7 mouse cellular contexts compared by ENCODE assay signal in genomic region chr3:108445366-108445705, GRCm38 (mm10). TPM values are rescaled to one million over a fixed set of nuclear protein-coding genes. Genes with fewer than 3 reads are reported as not detected.
DNase-seq lines count a peak whose midpoint lies in the region; ATAC-seq and TF ChIP-seq lines count a peak whose summit lies in the region.

No protein-coding gene starts in this region.

- WGBS in lung, postnatal 0 days: 11% methylated on average over 6 of the region's 6 CpGs
- WGBS in forebrain, embryonic 11.5 days: 14% methylated on average over 6 of the region's 6 CpGs
- 19% methylated on average over 6 of the region's 6 CpGs for WGBS in limb, embryonic 13.5 days
- WGBS in stomach, embryonic 14.5 days: 13% methylated on average over 6 of the region's 6 CpGs

- no peaks in the 10 kb centered on the region for H3K9me3 ChIP-seq in lung, postnatal 0 days (ENCODE audit: low read length)
- no peaks in the 10 kb centered on the region for H3K9me3 ChIP-seq in forebrain, embryonic 11.5 days (ENCODE audit: control insufficient read depth, low read length)
- no peaks in the 10 kb centered on the region for H3K9me3 ChIP-seq in limb, embryonic 13.5 days
- H3K9me3 ChIP-seq in stomach, embryonic 14.5 days (ENCODE audit: control insufficient read depth, low read depth, low read length): no peaks in the 10 kb centered on the region

- H3K27ac ChIP-seq in lung, postnatal 0 days (ENCODE audit: low read length): peak overlapping the region; percentile 85
- peak overlapping the region; percentile 76 for H3K27ac ChIP-seq in forebrain, embryonic 11.5 days (ENCODE audit: low read depth, low read length)
- H3K27ac ChIP-seq in limb, embryonic 13.5 days: peak overlapping the region; percentile 75; the same call in 1 of the 2 replicates
- H3K27ac ChIP-seq in stomach, embryonic 14.5 days (ENCODE audit: low read length): peak overlapping the region; percentile 89; the same call in 1 of the 2 replicates

- H3K9ac ChIP-seq in lung, postnatal 0 days (replicated peaks; ENCODE audit: low read depth): peak overlapping the region; percentile 59
- H3K9ac ChIP-seq in forebrain, embryonic 11.5 days (ENCODE audit: low read length): peak overlapping the region; percentile 74
- H3K9ac ChIP-seq in limb, embryonic 13.5 days: peak overlapping the region; percentile 89
- peak overlapping the region; percentile 77; the same call in 1 of the 2 replicates for H3K9ac ChIP-seq in stomach, embryonic 14.5 days (replicated peaks; ENCODE audit: low read depth, low read length)

- peak overlapping the region; percentile 80 for H3K4me3 ChIP-seq in lung, postnatal 0 days (ENCODE audit: low read depth, low read length)
- H3K4me3 ChIP-seq in forebrain, embryonic 11.5 days (ENCODE audit: low read depth, low read length): peak overlapping the region; percentile 71
- H3K4me3 ChIP-seq in limb, embryonic 13.5 days: peak overlapping the region; percentile 88
- H3K4me3 ChIP-seq in stomach, embryonic 14.5 days (ENCODE audit: low read depth, low read length): peak overlapping the region; percentile 80

- peaks cover 14% of the 10 kb centered on the region for H3K4me1 ChIP-seq in lung, postnatal 0 days (ENCODE audit: insufficient read depth, low read depth, low read length)
- peaks cover 11% of the 10 kb centered on the region for H3K4me1 ChIP-seq in forebrain, embryonic 11.5 days (replicated peaks; ENCODE audit: control insufficient read depth, insufficient read depth, low read length)
- peaks cover 27% of the 10 kb centered on the region for H3K4me1 ChIP-seq in limb, embryonic 13.5 days
- H3K4me1 ChIP-seq in stomach, embryonic 14.5 days (ENCODE audit: control insufficient read depth, insufficient read depth, low read length): peaks cover 14% of the 10 kb centered on the region; the same call in 1 of the 2 replicates

- no peak for ATAC-seq in lung, postnatal 0 days
- no peak for ATAC-seq in forebrain, embryonic 11.5 days (replicated peaks; ENCODE audit: low FRiP score)
- no peak; the same call in 1 of the 2 replicates for ATAC-seq in limb, embryonic 13.5 days (ENCODE audit: low FRiP score, low read depth)
- peak; percentile 25; the same call in 1 of the 2 replicates for ATAC-seq in stomach, embryonic 14.5 days (ENCODE audit: insufficient number of reproducible peaks, insufficient read depth, low FRiP score, low read depth)

- TF ChIP-seq CTCF in lung, postnatal 0 days (IDR thresholded peaks at IDR 0.05): no peak

- DNase-seq in lung, postnatal 0 days (ENCODE audit: low spot score): no peak
- no peak for DNase-seq in lung, postnatal 36 days
- no peak for DNase-seq in forebrain, embryonic 11.5 days (ENCODE audit: low spot score)
- DNase-seq in right cerebral cortex, postnatal 10 days (ENCODE audit: low spot score in 2 of 2): no peak
- DNase-seq in c-Kit-positive CD71-positive TER-119-positive erythroid progenitor cells, embryonic 14.5 days (ENCODE audit: low spot score): no peak

- no peak for TF ChIP-seq EP300 in lung, postnatal 0 days (IDR thresholded peaks at IDR 0.05)

- H3K27me3 ChIP-seq in lung, postnatal 0 days (replicated peaks; ENCODE audit: insufficient read depth, low read length): no peaks in the 10 kb centered on the region
- no peaks in the 10 kb centered on the region for H3K27me3 ChIP-seq in forebrain, embryonic 11.5 days (ENCODE audit: control insufficient read depth, insufficient read depth, low read length)
- H3K27me3 ChIP-seq in limb, embryonic 13.5 days: no peaks in the 10 kb centered on the region
- H3K27me3 ChIP-seq in stomach, embryonic 14.5 days (ENCODE audit: control insufficient read depth, insufficient read depth, low read length): no peaks in the 10 kb centered on the region

- H3K36me3 ChIP-seq in lung, postnatal 0 days (ENCODE audit: insufficient read depth, low read length): no peaks in the 10 kb centered on the region
- H3K36me3 ChIP-seq in forebrain, embryonic 11.5 days (ENCODE audit: control insufficient read depth, insufficient read depth, low read length): no peaks in the 10 kb centered on the region
- H3K36me3 ChIP-seq in limb, embryonic 13.5 days: peaks cover 13% of the 10 kb centered on the region; the same call in 1 of the 2 replicates
- H3K36me3 ChIP-seq in stomach, embryonic 14.5 days (ENCODE audit: control insufficient read depth, insufficient read depth, low read length): peaks cover 4% of the 10 kb centered on the region; the same call in 1 of the 2 replicates

- H3K4me2 ChIP-seq in lung, postnatal 0 days (replicated peaks; ENCODE audit: low read depth, low read length): peak overlapping the region; percentile 75
- peak overlapping the region; percentile 85 for H3K4me2 ChIP-seq in forebrain, embryonic 11.5 days (ENCODE audit: low read depth, low read length, severe bottlenecking)
- H3K4me2 ChIP-seq in limb, embryonic 13.5 days (replicated peaks): peak overlapping the region; percentile 85
- H3K4me2 ChIP-seq in stomach, embryonic 14.5 days (replicated peaks; ENCODE audit: low read depth, low read length): peak overlapping the region; percentile 73

RNA-seq across cellular contexts. Expression of gene Sars, which starts 0.3 kb away (rescaled TPM):
- 81.0 and 81.3 TPM in 2 replicates for polyA plus RNA-seq in lung, postnatal 0 days (2015; fragmentation: Nextera tagmentation; extraction: Ambion mirVana)
- polyA plus RNA-seq in forebrain, embryonic 11.5 days (2014; fragmentation: Nextera tagmentation; extraction: Ambion mirVana): 180 and 189 TPM in 2 replicates
- 114 and 122 TPM in 2 replicates for polyA plus RNA-seq in limb, embryonic 13.5 days (2015; fragmentation: Nextera tagmentation; extraction: Ambion mirVana)
- 115 and 129 TPM in 2 replicates for polyA plus RNA-seq in stomach, embryonic 14.5 days (2014; fragmentation: Nextera tagmentation; extraction: Ambion mirVana)

RNA-seq across cellular contexts. Expression of gene Celsr2, which starts 30.0 kb away (rescaled TPM):
- polyA plus RNA-seq in lung, postnatal 0 days (2015; fragmentation: Nextera tagmentation; extraction: Ambion mirVana): 3.4 and 3.8 TPM in 2 replicates
- 52.0 and 68.1 TPM in 2 replicates for polyA plus RNA-seq in forebrain, embryonic 11.5 days (2014; fragmentation: Nextera tagmentation; extraction: Ambion mirVana)
- polyA plus RNA-seq in limb, embryonic 13.5 days (2015; fragmentation: Nextera tagmentation; extraction: Ambion mirVana): 5.5 and 7.3 TPM in 2 replicates
- 20.6 and 21.9 TPM in 2 replicates for polyA plus RNA-seq in stomach, embryonic 14.5 days (2014; fragmentation: Nextera tagmentation; extraction: Ambion mirVana)
